9 mouse cellular contexts compared by ENCODE assay signal in the genomic region with DNA sequence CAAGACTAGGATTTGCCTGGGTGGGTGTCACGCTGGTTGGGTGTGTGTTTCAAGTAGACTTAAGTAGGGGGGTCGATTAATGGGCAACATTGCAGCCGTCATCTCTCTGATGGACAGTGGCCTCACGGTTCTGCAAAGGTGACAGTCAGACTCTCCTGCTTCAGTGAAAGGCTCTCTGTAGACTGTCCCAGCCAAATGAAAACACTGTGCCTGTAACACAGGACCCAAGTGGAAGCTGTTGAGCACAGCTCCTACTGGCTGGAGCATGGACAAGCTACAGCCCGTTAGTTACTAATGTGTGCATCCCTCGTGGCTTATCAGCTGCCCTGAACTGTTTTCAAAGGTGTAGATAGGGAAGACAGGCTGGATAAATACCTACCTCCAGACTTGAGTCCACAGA. TPM values are rescaled to one million over a fixed set of nuclear protein-coding genes. Genes with fewer than 3 reads are reported as not detected.
DNase-seq lines count a peak whose midpoint lies in the region; ATAC-seq and TF ChIP-seq lines count a peak whose summit lies in the region.
"Had no signal": no experiment of that assay in that cellular context is flagged by ENCODE, and none has a peak within 500 bp of the region (broad histone marks: within the 10 kb centered on the region; RNA-seq: fewer than 3 reads in every experiment).

No protein-coding gene starts in this region.

- H3K4me2 ChIP-seq in lung, embryonic 16.5 days (ENCODE audit: low read depth, low read length), result peak overlapping the region; percentile 44
- peak overlapping the region; percentile 56 for H3K4me2 ChIP-seq in hindbrain, postnatal 0 days (ENCODE audit: low read depth, low read length)
- H3K4me2 ChIP-seq in stomach, embryonic 15.5 days, result peak overlapping the region; percentile 56

- H3K9ac ChIP-seq in lung, embryonic 16.5 days (ENCODE audit: low read length), result peak overlapping the region; percentile 38; the same call in 1 of the 2 replicates
- H3K9ac ChIP-seq in hindbrain, postnatal 0 days (replicated peaks; ENCODE audit: low read length), result no peak overlapping the region
- no peak overlapping the region for H3K9ac ChIP-seq in stomach, embryonic 15.5 days

- WGBS in cerebellum, adult 2 months, result 88% methylated on average over 6 of the region's 6 CpGs
- WGBS in lung, embryonic 16.5 days, result 46% methylated on average over 6 of the region's 6 CpGs
- WGBS in hindbrain, postnatal 0 days, result 47% methylated on average over 6 of the region's 6 CpGs
- WGBS in stomach, embryonic 15.5 days, result 50% methylated on average over 6 of the region's 6 CpGs

- H3K27ac ChIP-seq in cerebellum, adult 2 months (ENCODE audit: insufficient read depth, low read length), result 0 out of 2 replicates have a peak overlapping the region, but pooled peaks have one; percentile 45
- no peak overlapping the region for H3K27ac ChIP-seq in lung, embryonic 16.5 days (ENCODE audit: low read length)
- H3K27ac ChIP-seq in hindbrain, postnatal 0 days, result no peak overlapping the region
- H3K27ac ChIP-seq in stomach, embryonic 15.5 days, result no peak overlapping the region

- no peak for ATAC-seq in lung, embryonic 16.5 days (ENCODE audit: low read depth)
- no peak for ATAC-seq in hindbrain, postnatal 0 days
- ATAC-seq in stomach, embryonic 15.5 days (ENCODE audit: insufficient read depth, low FRiP score, low read depth), result no peak
- ATAC-seq in frontal cortex, adult (ENCODE audit: low TSS enrichment), result no peak

- H3K27me3 ChIP-seq in cerebellum, adult 2 months (ENCODE audit: control insufficient read depth, insufficient read depth, low read length), result no peaks in the 10 kb centered on the region; the same call in 1 of the 2 replicates
- peaks cover 11% of the 10 kb centered on the region for H3K27me3 ChIP-seq in lung, embryonic 16.5 days (ENCODE audit: control insufficient read depth, insufficient read depth, low read depth, low read length)
- no peaks in the 10 kb centered on the region for H3K27me3 ChIP-seq in hindbrain, postnatal 0 days (ENCODE audit: insufficient read depth, low read length)
- 0 out of 2 replicates have a peak, but pooled peaks cover 3% of the 10 kb centered on the region for H3K27me3 ChIP-seq in stomach, embryonic 15.5 days (replicated peaks)

- H3K4me3 ChIP-seq in cerebellum, adult 2 months (replicated peaks; ENCODE audit: insufficient read depth, low read depth, low read length), result no peak overlapping the region
- H3K4me3 ChIP-seq in lung, embryonic 16.5 days (ENCODE audit: low read length), result peak overlapping the region; percentile 57
- peak overlapping the region; percentile 42; the same call in 1 of the 2 replicates for H3K4me3 ChIP-seq in hindbrain, postnatal 0 days (ENCODE audit: low read length)
- no peak overlapping the region for H3K4me3 ChIP-seq in stomach, embryonic 15.5 days (replicated peaks)

- H3K9me3 ChIP-seq in lung, embryonic 16.5 days (ENCODE audit: control insufficient read depth, low read length), result no peaks in the 10 kb centered on the region
- no peaks in the 10 kb centered on the region for H3K9me3 ChIP-seq in hindbrain, postnatal 0 days (ENCODE audit: low read length)
- H3K9me3 ChIP-seq in stomach, embryonic 15.5 days, result no peaks in the 10 kb centered on the region

- H3K4me1 ChIP-seq in cerebellum, adult 2 months (ENCODE audit: control insufficient read depth, insufficient read depth, low read length), result peaks cover 31% of the 10 kb centered on the region
- peaks cover 14% of the 10 kb centered on the region for H3K4me1 ChIP-seq in lung, embryonic 16.5 days (replicated peaks; ENCODE audit: control insufficient read depth, insufficient read depth, low read length)
- peaks cover 34% of the 10 kb centered on the region for H3K4me1 ChIP-seq in hindbrain, postnatal 0 days (ENCODE audit: insufficient read depth, low read length)
- H3K4me1 ChIP-seq in stomach, embryonic 15.5 days, result peaks cover 40% of the 10 kb centered on the region

- H3K36me3 ChIP-seq in lung, embryonic 16.5 days (ENCODE audit: control insufficient read depth, insufficient read depth, low read length), result no peaks in the 10 kb centered on the region
- H3K36me3 ChIP-seq in hindbrain, postnatal 0 days (ENCODE audit: insufficient read depth, low read length), result no peaks in the 10 kb centered on the region
- H3K36me3 ChIP-seq in stomach, embryonic 15.5 days, result no peaks in the 10 kb centered on the region

- DNase-seq in cerebellum, adult 2 months, result no peak
- DNase-seq in cerebellum, adult 11-12 months, result no peak
- no peak for DNase-seq in lung, postnatal 10 days
- no peak for DNase-seq in hindbrain, postnatal 0 days (ENCODE audit: low spot score)
- DNase-seq in layer of hippocampus, adult 9-11 months, result no peak
- DNase-seq: thymus, adult 18-20 months had no signal

- TF ChIP-seq CTCF in cerebellum, adult 2 months (IDR thresholded peaks at IDR 0.05; ENCODE audit: borderline replicate concordance, insufficient read depth, low read depth, low read length), result no peak
- no peak for TF ChIP-seq CTCF in hindbrain, postnatal 0 days (IDR thresholded peaks at IDR 0.05; ENCODE audit: low read depth)

- TF ChIP-seq POLR2A in cerebellum, adult 2 months (IDR thresholded peaks at IDR 0.05; ENCODE audit: borderline replicate concordance, insufficient read depth, low read length), result no peak

RNA-seq across cellular contexts. Expression of gene Ackr3, which starts 3.5 kb away (rescaled TPM):
- polyA plus RNA-seq in cerebellum, adult 2 months (2012; rRNA removed), result 16.0 and 17.3 TPM in 2 replicates
- polyA plus RNA-seq in lung, embryonic 16.5 days (2015; fragmentation: Nextera tagmentation; extraction: Ambion mirVana), result 27.4 and 27.6 TPM in 2 replicates
- total RNA-seq in hindbrain, postnatal 0 days (2014; rRNA removed), result 7.2 and 13.1 TPM in 2 replicates
- 7.4 and 7.8 TPM in 2 replicates for polyA plus RNA-seq in hindbrain, postnatal 0 days (2015; fragmentation: Nextera tagmentation; extraction: Ambion mirVana)
- 18.2 and 22.6 TPM in 2 replicates for polyA plus RNA-seq in stomach, embryonic 15.5 days (2015; fragmentation: Nextera tagmentation; extraction: Ambion mirVana)

RNA-seq across cellular contexts. Expression of gene Iqca, which starts 54.1 kb away (rescaled TPM):
- 0.29 and 1.1 TPM in 2 replicates for polyA plus RNA-seq in cerebellum, adult 2 months (2012; rRNA removed)
- polyA plus RNA-seq in lung, embryonic 16.5 days (2015; fragmentation: Nextera tagmentation; extraction: Ambion mirVana), result 2.1 and 2.9 TPM in 2 replicates
- 0.58 and 1.8 TPM in 2 replicates for total RNA-seq in hindbrain, postnatal 0 days (2014; rRNA removed)
- polyA plus RNA-seq in hindbrain, postnatal 0 days (2015; fragmentation: Nextera tagmentation; extraction: Ambion mirVana), result 0.71 and 1.2 TPM in 2 replicates
- 0.14 TPM in 1 of 2 replicates, not detected in the other for polyA plus RNA-seq in stomach, embryonic 15.5 days (2015; fragmentation: Nextera tagmentation; extraction: Ambion mirVana)

Comparison
In these comparisons a context has a peak if more than half of its experiments do, and no peak if none do; other contexts are left out.
1. H3K4me3 ChIP-seq: peak in lung, embryonic 16.5 days (single experiment) and hindbrain, postnatal 0 days (single experiment); none in cerebellum, adult 2 months (single experiment) and stomach, embryonic 15.5 days (single experiment).
2. Peak in every context shown above with its lines, with median percentiles within 50 percentile points of each other: H3K4me2 ChIP-seq.